Mouse (Mus musculus) kidney, adult 8-10 months (tissue): Measurements from ENCODE around the gene Clec2h.
A peak's percentile ranks its signal among the peaks of the same experiment; 100 is the strongest.
"Not testable (repeated sequence)": the region's sequence is repeated elsewhere in the genome, so short reads cannot be mapped to it uniquely, and the experiment has no call there.

Experiments used
- DNase-seq, 2 experiments: peaks; one replicate each; pipeline ENCODE4 v3.0.0; 2022

Clec2h gene

DNA sequence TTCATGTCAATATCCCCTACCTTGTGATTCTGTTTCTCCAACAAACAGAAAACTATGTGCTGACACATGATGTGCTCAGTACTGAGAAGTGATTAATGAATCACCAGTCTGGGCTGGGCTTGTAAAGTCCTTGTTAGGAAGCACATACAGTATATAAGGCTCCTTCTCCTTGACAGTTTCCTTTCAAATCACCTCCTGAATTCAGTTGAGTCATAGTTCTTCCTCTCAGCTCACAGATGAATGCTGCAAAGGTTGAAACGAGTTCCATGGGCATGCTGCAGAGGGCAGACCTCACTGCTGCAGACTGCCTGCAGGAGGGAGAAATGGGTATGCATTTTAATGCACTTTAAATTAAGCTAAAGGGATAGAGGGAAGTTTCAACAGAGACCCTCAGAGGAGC lies at the start of gene Clec2h:
Gene Clec2h, plus strand, starts transcription at position 180 of the 400 bp plus-strand sequence.
- DNase-seq = peak; percentile 31 to 68

DNA sequence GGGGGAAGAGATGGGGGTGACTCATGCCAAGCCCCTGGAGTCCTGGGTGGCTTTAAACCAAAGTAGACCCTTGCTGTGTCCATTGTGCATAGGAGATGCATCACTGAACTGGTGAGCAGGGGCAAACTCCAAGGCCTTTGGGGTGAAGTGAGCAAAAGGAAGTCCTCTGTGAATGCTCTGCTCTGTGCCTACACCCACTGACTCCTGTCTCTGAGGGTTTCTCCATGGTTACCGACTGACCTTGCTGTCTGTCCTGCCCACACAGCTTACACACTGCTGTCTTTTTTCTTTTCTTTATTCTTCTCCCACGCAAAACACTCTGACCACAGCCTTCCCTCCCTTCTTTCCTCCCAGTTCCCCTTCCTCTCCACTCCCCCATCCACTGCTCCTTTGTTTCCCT lies 39.5 kb upstream of the Clec2h start:
- no peak for DNase-seq

DNA sequence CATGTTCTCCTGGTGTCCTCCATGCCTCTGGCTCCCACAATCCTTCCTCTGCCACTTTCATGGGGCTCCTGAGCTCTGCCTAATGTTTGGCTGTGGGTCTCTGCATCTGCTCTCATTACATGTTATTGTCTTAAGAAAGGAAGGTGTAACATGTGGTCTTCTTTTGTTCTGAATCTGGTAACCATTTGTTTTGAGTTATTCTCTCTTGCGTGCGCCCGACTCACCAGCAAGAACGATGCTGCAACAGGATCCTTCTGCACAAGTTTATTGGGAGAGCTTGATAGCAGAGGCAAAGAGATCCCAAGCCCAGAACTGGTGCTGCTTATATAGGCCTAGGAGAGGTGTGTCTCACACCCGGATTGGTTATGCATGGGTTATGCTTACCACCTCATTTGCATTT lies 38.8 kb upstream of the Clec2h start, which contains the start of gene Klrb1a:
Gene Klrb1a, minus strand, starts transcription at position 101 of the 400 bp plus-strand sequence.
- DNase-seq = not testable (repeated sequence)

DNA sequence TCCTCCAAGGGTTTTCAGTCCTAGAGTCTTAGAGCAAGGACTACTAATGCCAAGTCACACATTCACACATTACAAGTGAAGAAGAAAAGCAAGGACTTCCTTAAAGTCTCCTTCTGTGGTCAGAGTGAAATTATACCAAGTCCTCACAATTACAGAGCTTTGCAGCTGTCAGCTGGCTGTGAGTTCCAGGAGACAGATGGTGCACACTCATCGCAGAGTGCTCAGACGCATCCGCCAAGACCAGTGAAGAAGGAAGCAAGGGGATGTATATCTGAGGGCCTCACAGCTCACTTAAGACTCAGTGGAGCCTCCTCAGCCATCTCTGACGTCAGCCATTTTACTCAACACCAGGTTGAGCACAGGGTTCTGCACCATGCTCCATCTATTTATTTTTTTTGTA lies 37.8 kb upstream of the Clec2h start:
- DNase-seq = no peak

DNA sequence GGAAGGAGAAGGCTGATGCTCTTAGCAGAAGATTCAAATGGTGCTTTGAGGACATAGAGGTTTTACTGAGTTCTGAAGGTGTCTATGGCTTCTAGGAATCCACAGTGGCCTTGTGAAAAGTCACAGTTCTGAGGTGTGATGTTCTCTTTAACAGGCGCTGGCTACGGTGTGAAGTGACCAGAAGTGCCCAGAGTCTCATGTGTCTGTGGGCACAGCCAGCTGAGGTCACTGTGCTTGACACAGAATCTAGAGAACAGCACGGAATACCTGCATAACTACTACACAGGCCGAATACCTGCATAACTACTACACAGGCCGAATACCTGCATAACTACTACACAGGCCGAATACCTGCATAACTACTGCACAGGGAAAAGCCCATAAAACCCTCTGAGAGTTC lies 36.9 kb upstream of the Clec2h start:
- peak in 1 of 2 experiments; percentile 41 for DNase-seq

DNA sequence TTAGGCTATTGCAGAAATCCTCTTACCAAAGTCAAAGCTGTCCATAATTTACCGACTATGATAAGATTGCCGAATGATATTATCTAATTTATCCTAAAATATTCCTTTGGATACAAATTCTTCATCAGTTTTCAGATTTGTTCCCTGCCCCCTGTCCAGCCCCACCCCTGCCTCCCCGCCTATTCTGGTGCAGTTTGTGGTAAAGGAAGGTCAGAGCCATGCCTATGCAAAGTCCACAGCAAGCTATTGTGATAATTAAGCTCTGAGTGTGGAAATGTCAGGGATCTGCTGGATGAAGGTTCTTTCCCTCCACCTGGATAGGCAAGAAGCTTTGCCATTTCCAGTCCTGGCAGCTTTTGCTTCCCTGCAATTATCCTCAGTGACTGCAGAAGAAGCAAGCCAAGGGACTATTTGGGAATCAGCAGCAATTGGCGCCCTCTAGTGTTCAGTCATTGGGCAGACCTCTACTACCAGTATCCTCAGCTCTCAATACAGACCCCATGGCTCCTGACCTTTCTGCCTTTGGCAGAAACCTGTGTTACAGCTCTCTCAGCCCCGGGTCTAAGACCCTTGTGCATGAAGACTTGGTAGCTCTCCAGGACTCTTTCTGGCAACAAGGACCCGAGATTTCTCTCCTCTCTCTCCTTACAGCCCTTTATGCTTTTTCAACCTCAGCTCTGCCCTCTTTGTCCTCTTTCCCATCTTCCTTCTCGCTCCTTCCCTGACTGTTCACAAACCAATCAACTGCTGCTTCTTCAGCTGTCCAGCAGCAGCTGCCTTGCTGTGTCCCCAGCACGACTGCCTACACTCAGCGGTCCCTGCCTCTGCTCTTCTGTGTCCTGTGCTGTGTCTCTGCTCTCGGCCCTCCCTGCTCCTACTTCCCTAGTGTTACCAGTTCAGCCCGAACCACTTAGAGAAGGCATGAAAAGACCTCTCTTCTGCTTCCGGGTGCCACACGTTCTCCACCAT lies 32.1 kb upstream of the Clec2h start:
- peak; percentile 35 to 55 for DNase-seq

DNA sequence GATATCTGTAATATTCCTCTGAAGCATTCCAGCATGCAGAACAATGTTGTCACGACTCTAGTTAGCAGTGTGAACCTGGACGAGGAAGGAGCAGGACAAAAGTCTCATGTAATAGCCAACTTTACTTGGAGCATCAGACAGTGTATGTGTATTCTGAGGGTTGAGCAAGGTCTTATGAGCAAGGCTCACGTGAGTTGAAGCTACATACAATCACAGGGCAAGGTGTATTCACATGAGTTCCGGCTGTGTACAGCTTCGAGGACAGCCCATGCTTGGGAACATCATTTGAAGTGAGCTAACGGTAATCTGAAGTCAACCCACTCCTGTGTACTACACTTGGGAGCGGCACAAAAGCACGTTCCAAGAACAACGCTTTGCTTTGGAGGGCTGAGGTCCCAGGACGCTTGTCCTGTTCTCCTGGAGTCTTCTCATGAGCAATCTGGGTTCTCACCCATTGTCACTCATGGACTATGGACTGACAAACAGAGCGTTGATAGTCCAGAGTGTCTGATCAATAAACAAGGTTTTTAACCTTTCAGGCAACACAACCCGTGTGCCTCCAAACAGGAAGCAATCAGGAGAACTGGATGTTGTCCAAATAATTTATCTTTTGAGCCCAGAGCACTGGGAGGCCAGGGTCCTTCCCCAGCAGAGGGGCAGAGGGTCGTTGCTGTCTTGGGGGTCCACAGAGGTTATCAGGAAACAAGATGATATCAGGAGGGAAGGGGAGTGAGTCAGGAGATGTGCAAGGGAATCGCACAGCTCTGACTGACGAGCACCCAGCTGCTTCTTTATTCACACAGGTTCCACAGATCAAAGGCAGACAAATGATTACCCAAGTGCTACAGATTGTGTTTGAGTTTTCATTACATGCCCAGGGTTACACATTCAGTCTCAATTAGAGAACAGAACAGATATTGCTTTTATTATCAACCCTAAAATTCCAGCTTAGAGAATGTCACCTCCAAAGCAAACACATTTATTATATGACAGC lies 31.0 kb upstream of the Clec2h start:
- not testable (repeated sequence) for DNase-seq

DNA sequence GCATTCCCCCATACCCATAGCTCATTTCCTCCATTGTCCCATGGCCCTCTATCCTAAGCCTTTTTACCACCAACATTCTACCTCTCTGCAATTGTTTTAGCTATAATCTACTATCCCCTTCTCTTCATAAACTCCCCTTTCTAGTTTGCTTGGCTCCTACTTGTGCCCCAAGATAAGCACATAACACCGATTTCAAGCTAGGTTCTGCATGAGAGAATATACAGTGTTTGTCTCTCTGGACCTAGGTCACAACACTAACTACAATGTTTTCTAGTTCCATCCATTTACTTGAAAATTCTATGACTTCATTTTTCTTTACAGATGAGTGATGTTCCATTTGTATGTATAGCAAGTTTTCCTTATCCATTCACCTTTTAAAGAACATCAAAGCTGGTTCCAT lies 21.5 kb upstream of the Clec2h start:
- no peak for DNase-seq

DNA sequence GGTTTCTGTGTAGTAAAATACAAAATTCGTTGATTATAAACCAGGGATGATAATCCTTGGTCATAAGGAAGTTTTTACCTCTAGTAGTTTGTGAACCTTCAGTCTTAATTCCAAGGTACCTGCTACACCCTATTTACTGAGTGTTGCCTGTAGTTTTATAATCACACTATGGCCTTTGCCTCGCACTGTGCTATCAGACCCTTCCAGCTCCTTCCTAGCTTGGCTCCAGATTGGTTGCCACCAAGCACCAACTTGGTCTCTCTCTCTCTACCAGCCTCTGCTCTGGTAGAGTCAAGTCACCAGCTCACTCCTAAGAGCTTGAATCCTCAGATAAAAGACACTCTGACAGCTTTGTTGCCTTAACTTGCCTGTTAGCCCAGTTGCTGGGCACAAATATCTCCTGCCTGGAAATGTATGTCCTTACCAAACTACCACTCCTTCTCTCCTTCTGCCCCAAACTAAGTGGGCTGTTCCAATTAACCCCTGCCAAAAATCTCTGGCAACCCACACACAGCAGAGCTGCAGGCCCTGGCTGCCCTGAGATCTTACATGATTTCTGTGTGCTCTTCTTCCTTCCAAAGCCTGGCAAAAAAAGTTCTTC lies 21.0 kb upstream of the Clec2h start:
- no peak for DNase-seq

DNA sequence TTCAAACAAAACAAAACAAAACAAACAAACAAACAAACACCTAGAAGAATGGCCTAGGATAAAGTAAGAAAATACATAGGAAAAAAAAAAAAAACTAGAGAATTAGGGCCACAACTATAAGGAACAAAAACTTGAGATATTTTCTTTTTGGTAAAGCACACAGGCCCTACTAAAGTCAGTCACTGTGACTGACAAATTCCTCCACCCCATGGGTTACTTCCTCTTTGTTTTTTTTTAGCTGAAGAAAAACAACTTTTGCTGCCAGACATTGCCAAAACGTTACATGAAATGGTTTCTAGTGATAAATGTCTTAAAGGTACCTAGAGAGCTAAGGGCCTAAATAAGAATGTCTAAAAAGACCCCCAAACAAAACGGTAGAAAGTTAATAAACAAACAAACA lies 18.2 kb upstream of the Clec2h start:
- no peak for DNase-seq

DNA sequence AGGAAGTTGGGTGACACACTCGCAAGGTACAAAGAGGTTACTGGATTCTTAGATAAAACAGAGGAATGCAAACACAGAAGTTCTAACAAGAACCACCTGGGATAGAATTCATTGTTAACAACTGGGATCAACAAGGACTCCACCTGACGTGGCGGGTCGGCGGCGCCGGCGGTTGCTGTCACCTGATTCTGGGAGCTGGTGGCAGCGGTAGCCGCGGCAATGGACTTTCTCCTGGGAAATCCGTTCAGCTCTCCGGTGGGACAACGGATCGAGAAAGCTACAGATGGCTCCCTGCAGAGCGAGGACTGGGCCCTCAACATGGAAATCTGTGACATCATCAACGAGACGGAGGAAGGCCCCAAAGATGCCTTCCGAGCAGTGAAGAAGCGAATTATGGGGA lies 17.5 kb upstream of the Clec2h start:
- DNase-seq = not testable (repeated sequence)

DNA sequence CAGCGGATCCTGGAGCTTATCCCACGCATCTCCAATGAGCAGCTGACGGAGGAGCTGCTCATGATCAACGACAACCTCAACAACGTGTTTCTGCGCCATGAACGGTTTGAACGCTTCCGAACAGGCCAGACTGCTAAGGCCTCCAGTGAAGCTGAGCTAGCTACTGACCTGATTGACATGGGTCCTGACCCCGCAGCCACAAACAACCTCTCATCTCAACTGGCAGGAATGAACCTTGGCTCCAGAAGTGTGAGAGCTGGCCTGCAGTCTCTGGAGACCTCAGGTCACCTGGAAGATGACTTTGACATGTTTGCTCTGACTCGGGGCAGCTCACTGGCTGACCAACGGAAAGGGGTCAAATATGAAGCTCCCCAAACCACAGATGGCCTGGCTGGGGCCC lies 16.5 kb upstream of the Clec2h start:
- not testable (repeated sequence) for DNase-seq

DNA sequence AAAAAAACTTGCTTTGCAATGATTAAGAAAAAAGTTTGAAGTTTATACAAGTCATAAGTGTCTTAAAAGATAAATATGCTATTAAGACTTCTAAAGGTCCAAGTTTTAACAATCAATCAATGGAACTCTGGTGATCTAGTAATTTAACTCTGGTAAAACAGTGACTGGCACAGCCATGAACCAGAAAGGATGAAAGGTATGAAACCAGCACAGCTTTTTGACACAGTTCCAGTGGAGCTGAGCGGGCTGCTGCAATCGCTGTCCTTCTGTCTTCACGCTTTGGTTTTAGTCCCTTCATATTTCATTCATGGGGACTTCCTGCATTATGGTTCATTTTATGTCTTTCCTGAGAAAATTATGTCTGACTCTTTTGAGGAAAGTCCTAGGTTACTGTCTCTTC lies 12.5 kb upstream of the Clec2h start:
- DNase-seq = peak; percentile 20 to 35

DNA sequence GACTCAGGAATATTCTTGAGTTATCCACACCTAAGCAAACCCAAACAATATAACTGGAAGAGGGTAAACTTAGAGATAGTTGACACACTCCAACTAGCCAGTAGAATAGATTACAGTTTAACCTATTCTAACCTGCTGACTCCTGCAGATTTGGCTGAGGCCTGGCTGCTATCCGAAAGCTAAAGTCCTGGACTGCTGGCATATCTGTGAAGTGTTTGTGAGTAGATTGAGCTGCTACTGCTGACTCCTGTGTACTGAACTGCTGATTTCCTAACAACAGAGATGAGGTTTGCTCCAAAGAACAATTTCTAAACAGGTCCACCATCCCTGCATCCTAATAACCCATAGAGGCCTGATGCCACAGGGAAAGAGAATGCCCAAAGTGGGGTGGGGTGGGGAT lies 12.0 kb upstream of the Clec2h start:
- peak; percentile 62 to 81 for DNase-seq

DNA sequence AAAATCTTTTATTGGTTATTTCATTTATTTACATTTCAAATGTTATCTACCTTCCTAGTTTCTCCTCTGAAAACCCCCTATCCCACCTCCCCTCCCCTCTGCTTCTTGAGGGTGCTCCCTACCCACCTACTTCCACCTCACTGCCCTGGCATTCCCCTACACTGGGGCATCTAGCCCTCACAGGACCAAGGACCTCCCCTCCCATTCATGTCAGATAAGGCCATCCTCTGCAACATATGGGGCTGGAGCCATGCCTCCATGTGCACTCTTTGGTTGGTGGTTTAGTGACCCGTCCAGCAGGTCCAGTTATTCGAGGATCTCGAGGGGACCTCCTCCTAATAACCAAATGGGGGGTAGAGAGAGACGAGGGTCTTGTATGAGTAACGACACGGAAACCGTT lies 11.4 kb upstream of the Clec2h start:
- not testable (repeated sequence) for DNase-seq

DNA sequence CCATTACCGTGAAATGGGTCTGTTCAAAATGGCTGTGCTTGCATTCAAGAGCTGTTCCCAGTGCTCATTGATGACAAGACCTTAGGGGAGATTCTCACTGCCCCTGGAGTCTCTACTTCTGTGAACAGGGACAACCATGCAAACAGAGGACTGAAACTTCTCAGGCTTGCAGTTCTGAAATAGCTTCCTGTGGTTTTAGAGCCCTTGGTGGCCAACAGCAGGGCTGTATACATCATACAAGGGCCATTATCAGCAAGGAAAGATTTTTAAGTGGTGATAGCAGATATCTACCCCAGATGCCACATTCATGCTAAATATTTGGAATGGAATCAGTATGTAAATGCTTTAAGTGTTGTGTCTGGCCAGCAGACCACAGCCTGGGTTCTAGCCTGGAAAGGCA lies 9.2 kb upstream of the Clec2h start:
- no peak for DNase-seq

DNA sequence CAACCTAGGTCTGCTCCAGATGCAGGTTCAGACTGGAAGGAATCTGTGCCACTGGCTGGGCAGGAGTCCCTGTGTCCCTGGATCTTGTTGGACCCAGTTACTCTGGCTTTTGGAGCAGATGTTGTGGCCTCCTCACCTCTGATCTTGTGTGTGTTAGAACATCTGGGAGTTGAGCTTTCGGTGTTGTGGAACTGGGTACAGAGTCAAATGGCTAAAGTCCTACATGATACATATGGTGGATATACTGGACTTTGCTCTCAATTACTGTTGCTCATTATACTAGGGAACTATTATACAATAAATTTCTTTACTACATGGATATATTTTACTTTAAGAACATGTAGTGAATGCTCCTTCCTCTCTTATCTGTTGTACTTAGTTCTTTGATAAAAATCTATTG lies 936 bp upstream of the Clec2h start:
- DNase-seq = no peak

DNA sequence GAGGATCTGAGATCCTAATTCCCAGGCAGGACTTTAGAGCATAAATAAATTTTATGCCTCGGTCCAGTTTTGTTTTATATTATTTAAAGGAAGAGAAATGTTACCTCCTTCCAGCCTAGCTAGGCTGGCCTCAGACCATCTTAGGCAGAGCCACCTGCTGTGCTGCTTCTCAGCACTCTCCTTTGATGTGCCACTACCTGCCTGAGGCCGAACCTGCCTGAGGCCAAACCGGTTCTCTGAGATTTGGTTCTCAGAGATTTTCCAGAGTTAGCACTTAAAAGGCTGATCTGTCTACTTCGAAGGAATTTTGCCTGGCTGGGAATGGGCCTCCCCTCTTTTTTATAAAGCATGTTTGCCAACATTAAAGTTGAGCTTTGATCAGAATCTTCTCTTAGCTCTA lies 7.8 kb downstream of the Clec2h start:
- no peak for DNase-seq

DNA sequence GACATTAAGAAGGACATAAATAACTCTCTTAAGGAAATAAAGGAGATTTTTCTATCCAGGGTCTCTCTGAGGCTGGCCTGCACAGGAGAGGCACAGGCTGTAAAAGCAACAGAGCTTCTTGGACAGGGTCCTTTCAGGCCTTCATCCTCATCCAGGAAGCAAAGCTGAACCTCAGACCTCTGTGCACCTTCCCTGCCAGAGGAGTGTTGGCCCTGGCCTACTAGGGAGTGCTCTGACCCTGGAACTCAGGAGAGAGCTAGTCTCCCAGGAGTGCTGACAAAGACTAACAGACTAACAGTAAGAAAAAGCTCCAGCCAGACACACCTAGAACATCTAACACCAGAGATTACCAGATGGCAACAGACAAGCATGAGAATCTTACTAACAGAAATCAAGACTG lies 17.4 kb downstream of the Clec2h start:
- no peak for DNase-seq

DNA sequence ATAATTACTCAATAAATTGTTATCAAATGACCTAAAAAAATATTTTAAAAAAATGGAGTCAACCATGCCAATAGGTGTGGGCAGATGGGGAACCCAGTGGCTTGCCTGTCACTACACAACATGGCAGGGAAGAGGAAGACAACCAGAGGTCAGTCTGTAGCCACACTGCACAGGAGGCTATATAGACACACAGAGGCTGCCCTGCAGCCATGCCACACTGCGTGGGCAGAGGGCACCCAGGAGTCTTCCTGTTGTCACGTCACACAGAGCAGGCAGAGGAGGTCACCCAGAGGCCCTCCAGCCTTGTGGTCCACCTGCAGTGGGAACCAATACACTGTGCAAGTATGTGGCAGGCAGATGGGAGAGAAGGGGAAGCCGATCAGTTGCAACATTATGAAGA lies 39.5 kb downstream of the Clec2h start:
- DNase-seq = no peak

DNA sequence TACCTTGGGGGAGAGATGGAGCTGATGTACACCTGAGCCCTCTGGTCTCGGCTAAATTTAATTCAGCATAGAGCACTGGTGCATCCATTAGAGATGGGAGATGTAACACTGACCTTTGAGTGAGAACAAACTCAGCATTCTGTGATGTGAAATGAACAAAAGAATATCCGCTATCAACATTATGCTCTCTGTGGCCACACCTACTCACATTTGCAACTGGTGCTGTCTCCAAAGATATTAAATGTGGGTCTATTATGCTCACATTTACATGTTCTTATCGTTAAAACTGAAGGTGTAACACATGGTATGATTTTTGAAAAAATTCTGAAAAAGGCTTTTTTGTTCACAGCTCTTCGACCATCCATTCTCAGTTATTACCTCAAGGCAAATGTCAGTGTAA lies 60.8 kb downstream of the Clec2h start, which contains the start of gene Klrb1:
Gene Klrb1, minus strand, starts transcription at position 101 of the 400 bp plus-strand sequence.
- DNase-seq = no peak
